Mouse (Mus musculus): Measurements from ENCODE around the gene Rps6ka5.

Gene Rps6ka5

GRCm38 (mm10) chr12:100503659-100504058 lies 223.1 kb downstream of the Rps6ka5 start:
- DNase-seq (ENCODE audit: low read depth, low spot score) = no peak

GRCm38 (mm10) chr12:100502544-100502943 lies 224.2 kb downstream of the Rps6ka5 start:
- peak; percentile 52 for DNase-seq (ENCODE audit: low read depth, low spot score)

GRCm38 (mm10) chr12:100501261-100501660 lies 225.5 kb downstream of the Rps6ka5 start:
- no peak for DNase-seq (ENCODE audit: low read depth, low spot score)

- DNase-seq (ENCODE audit: low read depth, low spot score) = no peak
Measured at GRCm38 (mm10) chr12:100499469-100499868, 227.3 kb downstream of the Rps6ka5 start.
